Mouse (Mus musculus) embryonic facial prominence, embryonic 11.5 days (tissue): Measurements from ENCODE around the gene Mrpl46. TPM values are rescaled to one million over a fixed set of nuclear protein-coding genes. Genes with fewer than 3 reads are reported as not detected.

Source experiments
- ATAC-seq: fragments of 200-750 bp; cut with Nextera tagmentation; replicated peaks from 2 replicates; pipeline ENCODE4 v1.8.0; 2017; ENCODE audit warnings: low read depth; ENCODE audit not compliant: insufficient number of reproducible peaks, low FRiP score, low TSS enrichment
- DNase-seq: peaks from one replicate; pipeline ENCODE4 v3.0.0-alpha.2; 2015; ENCODE audit warnings: low spot score
- H3K27ac ChIP-seq: fragments of 300-500 bp; sonication (generic); replicated peaks from 2 replicates; pipeline ENCODE4 v1.5.1; 2014; ENCODE audit warnings: mild to moderate bottlenecking, low read depth, low read length, control low read depth
- H3K27me3 ChIP-seq: fragments of 300-500 bp; sonication (generic); 2 replicates; pipeline ENCODE4 v1.6.1; 2014; ENCODE audit warnings: mild to moderate bottlenecking, low read length, moderate library complexity, mixed read lengths; ENCODE audit not compliant: control insufficient read depth, insufficient read depth
- H3K36me3 ChIP-seq: fragments of 300-500 bp; sonication (generic); replicated peaks from 2 replicates; pipeline ENCODE4 v1.6.1; 2014; ENCODE audit warnings: low read depth, mild to moderate bottlenecking, low read length, moderate library complexity, mixed read lengths; ENCODE audit not compliant: control insufficient read depth, insufficient read depth
- H3K4me1 ChIP-seq: fragments of 300-500 bp; sonication (generic); 2 replicates; pipeline ENCODE4 v1.6.1; 2014; ENCODE audit warnings: low read length, mixed read lengths; ENCODE audit not compliant: control insufficient read depth, insufficient read depth
- H3K4me2 ChIP-seq: fragments of 300-500 bp; sonication (generic); 2 replicates; pipeline ENCODE4 v1.6.1; 2014; ENCODE audit warnings: low read depth, mild to moderate bottlenecking, control low read depth, low read length, moderate library complexity
- H3K4me3 ChIP-seq: fragments of 300-500 bp; sonication (generic); 2 replicates; pipeline ENCODE4 v1.5.1; 2014; ENCODE audit warnings: low read depth, low read length, control low read depth
- H3K9ac ChIP-seq: fragments of 300-500 bp; sonication (generic); replicated peaks from 2 replicates; pipeline ENCODE4 v1.6.1; 2014; ENCODE audit warnings: mild to moderate bottlenecking, control low read depth, low read length
- H3K9me3 ChIP-seq: fragments of 300-500 bp; sonication (generic); replicated peaks from 2 replicates; pipeline ENCODE4 v1.6.1; 2016; ENCODE audit warnings: mild to moderate bottlenecking, low read length, inconsistent platforms, mixed read lengths; ENCODE audit not compliant: control insufficient read depth
- WGBS: fragments of 180-500 bp; shearing (Covaris S2); extraction: QIAGEN DNeasy Blood & Tissue Kit; methylation state at CpG from one replicate; pipeline ENCODE4 v1.1.7; 2014; 5-methylcytosine and 5-hydroxymethylcytosine counted together
- polyA plus RNA-seq: library from polyadenylated mRNA; unstranded; fragments of >200 nt; fragmentation: Nextera tagmentation; extraction: Ambion mirVana; gene quantifications from 2 replicates; pipeline ENCODE4 v1.2.1, GENCODE M21; 2014

The Mrpl46 gene
- polyA plus RNA-seq, 1 experiment from 2014 or later: 77.3 TPM

DNA sequence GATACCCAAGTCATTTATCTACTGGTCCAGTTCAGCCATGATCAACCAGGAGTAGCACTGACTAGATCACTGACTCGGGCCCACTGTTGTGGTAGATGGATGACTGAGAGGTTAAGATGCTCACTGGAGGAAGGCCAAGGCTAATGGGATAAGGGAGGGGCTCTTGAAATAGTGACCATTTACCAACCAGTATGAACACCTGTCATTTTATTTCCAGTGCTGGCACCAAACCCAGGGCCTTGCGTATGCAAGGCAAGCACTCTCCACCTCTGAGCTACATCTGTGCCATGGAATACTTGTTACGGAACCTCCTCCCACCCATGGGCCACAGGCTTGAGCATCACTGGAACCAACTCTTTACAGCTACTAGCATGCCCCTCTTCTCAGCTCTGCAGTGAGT, 19.5 kb downstream of the Mrpl46 start:
- Histone ChIP-seq H3K36me3 (no peaks in the 10 kb centered on the region), H3K27me3 (no peaks in the 10 kb centered on the region), H3K4me2 (no peak overlapping the region), H3K27ac (no peak overlapping the region), H3K9me3 (no peaks in the 10 kb centered on the region), H3K9ac (no peak overlapping the region), H3K4me1 (no peaks in the 10 kb centered on the region), H3K4me3 (no peak overlapping the region)
- ATAC-seq (no peak), DNase-seq (no peak)
- 89% methylated on average over 3 of the region's 3 CpGs for WGBS

DNA sequence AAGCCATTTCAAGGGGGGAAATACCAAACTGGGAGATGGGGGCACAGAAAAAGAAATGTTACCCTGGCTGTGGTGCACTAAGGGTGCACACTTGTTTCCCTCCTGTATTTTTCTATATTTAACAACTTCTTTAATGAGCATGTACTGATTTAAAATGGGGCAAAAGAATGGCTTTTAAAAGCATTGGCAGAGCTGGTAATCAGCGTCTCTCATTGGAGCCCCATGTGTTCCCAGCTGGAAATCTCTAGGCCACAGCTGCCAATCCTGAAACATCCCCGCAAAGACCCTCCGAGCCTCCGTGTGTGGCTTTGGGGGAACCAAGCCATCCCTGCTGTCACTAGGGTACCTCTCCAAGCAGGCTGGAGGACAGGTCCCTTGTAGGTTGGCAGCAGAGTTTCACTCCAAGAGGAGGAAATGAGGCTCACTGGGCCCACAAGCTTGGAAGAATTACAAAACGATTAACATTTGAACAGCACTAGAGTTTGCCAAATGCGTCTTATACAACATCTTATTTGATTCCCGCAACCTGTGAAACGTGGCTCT, 28.8 kb downstream of the Mrpl46 start:
- DNase-seq (no peak), ATAC-seq (no peak)
- no peaks in the 10 kb centered on the region for H3K4me1 ChIP-seq
- no peaks in the 10 kb centered on the region for H3K36me3 ChIP-seq
- H3K4me3 ChIP-seq: no peak overlapping the region
- no peak overlapping the region for H3K9ac ChIP-seq
- H3K4me2 ChIP-seq: no peak overlapping the region
- no peak overlapping the region for H3K27ac ChIP-seq
- no peaks in the 10 kb centered on the region for H3K9me3 ChIP-seq
- 67% methylated on average over 8 of the region's 8 CpGs for WGBS
- no peaks in the 10 kb centered on the region for H3K27me3 ChIP-seq

DNA sequence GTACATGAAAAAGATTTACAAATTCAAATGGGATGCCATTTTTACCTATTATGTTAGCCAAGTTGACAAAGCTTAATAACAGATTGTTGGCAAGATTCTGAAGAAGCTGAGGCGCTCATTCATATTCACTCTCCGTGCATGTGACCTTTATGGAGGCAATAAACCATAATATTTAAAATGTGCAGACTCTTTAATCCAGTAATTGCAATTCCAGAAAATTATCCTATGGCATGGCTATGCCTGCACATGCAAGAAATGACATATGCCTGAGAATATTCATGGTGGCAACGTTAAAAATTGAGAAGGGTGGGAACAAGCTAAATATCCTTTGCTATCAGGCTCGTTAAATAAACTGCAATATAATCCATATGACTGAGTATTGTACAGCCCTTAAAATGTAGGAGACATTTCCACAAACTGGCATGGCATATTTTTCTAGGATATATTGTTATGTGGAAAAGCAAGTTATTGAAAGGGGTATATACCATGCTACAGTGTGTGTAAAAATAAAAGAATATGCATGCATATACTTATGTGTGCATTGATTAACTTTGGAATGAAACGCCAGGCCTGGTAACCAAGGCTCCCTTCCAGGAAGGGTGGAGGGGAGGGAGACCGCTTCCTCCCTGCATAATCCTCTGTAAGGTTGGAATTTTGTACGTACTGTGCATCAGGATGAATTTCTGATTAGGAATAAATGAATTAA, 29.4 kb downstream of the Mrpl46 start:
- Histone ChIP-seq H3K27me3 (no peaks in the 10 kb centered on the region), H3K4me1 (no peaks in the 10 kb centered on the region)
- no peak for ATAC-seq

DNA sequence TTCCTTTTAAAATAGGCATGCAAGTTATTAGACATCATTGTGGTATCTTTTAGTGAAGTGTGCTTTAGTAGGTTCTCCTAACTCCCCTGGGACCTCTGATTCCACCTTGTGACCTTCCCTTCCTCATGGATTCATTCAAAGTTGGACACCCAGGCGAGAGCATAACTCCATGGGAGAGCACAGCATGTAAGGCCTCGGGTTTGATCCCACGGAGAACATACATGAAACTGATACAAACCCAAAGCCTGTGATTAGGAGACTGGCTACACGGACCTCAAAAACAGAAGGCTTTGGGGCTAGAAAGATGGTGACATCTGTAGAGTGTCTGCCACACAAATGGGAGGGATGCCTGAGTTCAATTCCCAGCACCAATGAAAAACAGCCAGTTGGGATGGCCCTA, 30.4 kb downstream of the Mrpl46 start:
- Histone ChIP-seq H3K27me3 (no peaks in the 10 kb centered on the region), H3K9me3 (no peaks in the 10 kb centered on the region), H3K9ac (no peak overlapping the region), H3K4me2 (no peak overlapping the region), H3K36me3 (no peaks in the 10 kb centered on the region), H3K4me3 (no peak overlapping the region), H3K27ac (no peak overlapping the region), H3K4me1 (no peaks in the 10 kb centered on the region)
- WGBS: 82% methylated on average over 4 of the region's 4 CpGs
- ATAC-seq (no peak), DNase-seq (no peak)

More for the DNA sequence above, 29.4 kb downstream of the Mrpl46 start:
- Histone ChIP-seq H3K4me3 (no peak overlapping the region), H3K9ac (no peak overlapping the region), H3K36me3 (no peaks in the 10 kb centered on the region), H3K4me2 (no peak overlapping the region), H3K27ac (no peak overlapping the region), H3K9me3 (no peaks in the 10 kb centered on the region)
- WGBS: 82% methylated on average over 7 of the region's 7 CpGs
- no peak for DNase-seq

DNA sequence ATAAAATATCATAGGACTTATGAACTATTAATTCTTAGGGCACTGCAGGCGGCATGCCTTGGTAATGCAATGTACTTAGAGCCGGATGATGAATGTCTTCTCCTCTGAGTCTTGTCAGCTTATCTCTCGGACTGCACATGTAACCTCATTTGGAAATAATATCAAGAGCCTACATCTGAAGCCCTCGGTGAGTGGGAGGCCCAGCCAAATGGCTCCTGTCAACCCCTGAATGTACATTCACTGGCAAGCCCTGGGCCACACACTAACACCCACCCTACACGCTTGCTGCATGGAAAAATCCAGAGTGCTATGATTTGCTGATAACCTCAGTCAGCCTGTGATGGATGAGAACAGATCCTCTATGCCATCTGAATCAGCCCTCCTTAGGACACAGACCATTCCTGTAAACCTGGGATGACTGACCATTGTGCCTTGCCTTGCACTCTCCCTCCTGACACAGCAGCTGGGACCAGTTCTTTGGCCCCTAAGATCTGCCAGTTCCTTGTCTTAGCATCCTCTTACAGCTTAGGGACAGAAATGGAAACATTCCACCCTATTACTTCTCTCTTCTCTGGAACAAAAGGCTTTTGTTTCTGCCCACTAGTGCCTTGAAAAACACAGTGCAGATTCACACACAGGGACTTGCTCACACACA, 39.5 kb downstream of the Mrpl46 start:
- Histone ChIP-seq H3K9me3 (no peaks in the 10 kb centered on the region), H3K27me3 (no peaks in the 10 kb centered on the region), H3K36me3 (no peaks in the 10 kb centered on the region), H3K9ac (no peak overlapping the region), H3K4me3 (no peak overlapping the region), H3K4me1 (no peaks in the 10 kb centered on the region), H3K27ac (no peak overlapping the region), H3K4me2 (no peak overlapping the region)
- WGBS: 83% methylated on average over 5 of the region's 5 CpGs
- DNase-seq (no peak), ATAC-seq (no peak)

DNA sequence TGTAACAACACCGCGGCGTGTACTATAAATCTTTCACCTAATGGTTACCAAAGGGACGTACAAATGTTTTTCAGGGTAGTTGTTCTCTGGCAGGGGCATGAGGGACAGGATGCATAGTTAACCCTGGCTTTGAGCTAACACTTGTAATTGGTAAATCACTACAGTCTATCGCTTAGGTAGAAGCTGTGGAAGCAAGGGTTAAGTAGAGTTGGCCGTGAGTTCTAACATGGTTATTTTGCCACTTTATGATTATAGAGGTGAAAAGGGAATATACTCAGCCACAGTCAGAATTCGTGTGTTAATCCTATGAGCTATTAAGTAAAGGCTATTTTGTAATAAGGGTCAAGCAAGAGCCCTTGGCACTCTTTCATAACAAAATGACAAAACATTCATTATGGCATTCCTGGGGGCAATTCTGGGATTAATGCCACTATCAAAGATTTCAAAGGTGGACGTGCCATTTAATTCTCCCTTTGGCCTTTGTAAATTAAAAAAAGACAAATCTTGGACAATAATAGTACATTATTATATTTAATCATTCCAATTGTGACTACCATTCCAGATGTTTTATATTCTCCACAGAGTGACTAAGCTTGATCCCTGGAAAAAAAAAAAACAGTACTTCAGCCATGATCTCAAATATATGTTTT, 43.9 kb downstream of the Mrpl46 start:
- ATAC-seq (no peak), DNase-seq (no peak)
- Histone ChIP-seq H3K36me3 (no peaks in the 10 kb centered on the region), H3K4me2 (no peak overlapping the region), H3K9ac (no peak overlapping the region), H3K4me1 (no peaks in the 10 kb centered on the region), H3K27ac (no peak overlapping the region), H3K27me3 (no peaks in the 10 kb centered on the region), H3K4me3 (no peak overlapping the region), H3K9me3 (no peaks in the 10 kb centered on the region)
- 80% methylated on average over 8 of the region's 8 CpGs for WGBS

DNA sequence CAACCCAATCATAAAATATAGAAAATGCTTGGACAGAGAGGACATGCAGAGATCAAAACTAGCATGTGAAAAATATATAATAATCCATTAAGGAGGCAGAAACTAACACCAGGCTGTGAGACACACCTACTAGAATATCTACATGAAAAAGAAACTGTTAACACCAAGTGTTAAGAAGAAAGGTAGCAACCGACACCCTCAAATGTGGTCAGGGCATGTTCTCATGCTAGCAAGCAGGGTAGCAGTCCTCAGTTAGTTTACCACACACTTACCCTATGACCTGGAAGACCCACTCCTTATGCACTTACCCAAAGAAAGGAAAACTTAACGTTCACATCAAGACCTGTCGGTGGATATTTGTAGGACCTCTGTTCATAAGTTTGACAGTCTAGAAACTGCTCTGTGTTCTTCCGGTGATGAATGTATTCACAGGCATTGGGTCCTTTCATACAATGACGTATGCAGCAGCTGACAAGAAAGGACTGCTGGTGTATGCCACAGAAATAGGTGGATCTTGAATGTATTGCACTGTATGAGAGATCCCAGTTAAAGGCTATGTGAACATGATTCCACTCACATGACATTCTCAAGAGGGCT, 45.6 kb downstream of the Mrpl46 start, which contains the start of gene Ntrk3:
TSS of gene Ntrk3 (minus strand) at position 399 of the 597 bp plus-strand sequence.
- WGBS: 81% methylated on average over 5 of the region's 5 CpGs
- Histone ChIP-seq H3K4me3 (no peak within 1 kb of the TSS), H3K36me3 (no peaks in the 10 kb centered on the region), H3K4me2 (no peak within 1 kb of the TSS), H3K27ac (no peak within 1 kb of the TSS), H3K27me3 (no peaks in the 10 kb centered on the region), H3K9ac (no peak within 1 kb of the TSS), H3K9me3 (no peaks in the 10 kb centered on the region), H3K4me1 (no peaks in the 10 kb centered on the region)
- no peak for DNase-seq
- ATAC-seq: no peak
